Mouse (Mus musculus): ENCODE results near the gene Ccdc39. TPM values are rescaled to one million over a fixed set of nuclear protein-coding genes. Genes with fewer than 3 reads are reported as not detected.

Gene Ccdc39
- polyA plus RNA-seq, 1 experiment, result 0.18 TPM

- Histone ChIP-seq H3K4me3 (ENCODE audit: insufficient read depth, poor library complexity, severe bottlenecking) (no peak overlapping the region), H3K79me2 (ENCODE audit: control insufficient read depth, insufficient read depth) (no peaks in the 10 kb centered on the region), H3ac (ENCODE audit: control insufficient read depth, insufficient read length, low read depth) (no peak overlapping the region), H3K27me3 (ENCODE audit: control insufficient read depth, insufficient read depth, insufficient read length) (no peaks in the 10 kb centered on the region), H3K36me3 (ENCODE audit: control insufficient read depth, insufficient read depth) (no peaks in the 10 kb centered on the region), H3K79me3 (ENCODE audit: low read depth) (no peaks in the 10 kb centered on the region)
- TF ChIP-seq MYOD1 (IDR thresholded peaks at IDR 0.05; ENCODE audit: control insufficient read depth, insufficient read length, low read depth), result no peak
- TF ChIP-seq FOSL1 (IDR thresholded peaks at IDR 0.05; ENCODE audit: insufficient read depth, low read length, poor library complexity, severe bottlenecking), result no peak
Measured at GRCm38 (mm10) chr3:33790975-33791374, 53.1 kb downstream of the Ccdc39 start.

Other genes with a start within 250 kb of the Ccdc39 start
- 4.2 TPM for gene Ttc14, start 44.5 kb downstream of the Ccdc39 start, polyA plus RNA-seq (2012; fragmentation: generic; extraction: Trizol)
- gene Fxr1, start 175.6 kb upstream of the Ccdc39 start, polyA plus RNA-seq (2012; fragmentation: generic; extraction: Trizol), result 33.9 TPM
- gene Dnajc19, start 237.0 kb upstream of the Ccdc39 start, polyA plus RNA-seq (2012; fragmentation: generic; extraction: Trizol), result 76.1 TPM